Mouse (Mus musculus): Measurements from ENCODE around the gene Lpp. TPM values are rescaled to one million over a fixed set of nuclear protein-coding genes. Genes with fewer than 3 reads are reported as not detected.

The Lpp gene
- polyA plus RNA-seq, 1 experiment from 2014 or later, result 37.9 TPM

- H3K36me3 ChIP-seq, result no peaks in the 10 kb centered on the region
- peaks cover 89% of the 10 kb centered on the region for H3K4me1 ChIP-seq
- H3K27ac ChIP-seq (replicated peaks), result peak overlapping the region; percentile 93
- H3K4me3 ChIP-seq, result peak overlapping the region; percentile 17; the same call in 1 of the 2 replicates
- peak overlapping the region; percentile 78 for H3K9ac ChIP-seq
- H3K4me2 ChIP-seq, result peak overlapping the region; percentile 57
- no peaks in the 10 kb centered on the region for H3K9me3 ChIP-seq
- H3K27me3 ChIP-seq (replicated peaks), result no peaks in the 10 kb centered on the region
- 20% methylated on average over 6 of the region's 6 CpGs for WGBS
- 0 out of 2 replicates have a peak, but pooled peaks have one; percentile 7 for ATAC-seq (ENCODE audit: extremely low read depth, insufficient number of reproducible peaks, low FRiP score, low TSS enrichment)
Observed at GRCm38 (mm10) chr16:24435115-24435553, 41.8 kb downstream of the Lpp start.

- peaks cover 94% of the 10 kb centered on the region for H3K4me1 ChIP-seq
- peaks cover 3% of the 10 kb centered on the region; the same call in 1 of the 2 replicates for H3K36me3 ChIP-seq
- no peak overlapping the region for H3K4me2 ChIP-seq
- WGBS, result 87% methylated on average over 4 of the region's 4 CpGs
- H3K9me3 ChIP-seq, result no peaks in the 10 kb centered on the region
- no peaks in the 10 kb centered on the region for H3K27me3 ChIP-seq (replicated peaks)
- no peak overlapping the region for H3K27ac ChIP-seq (replicated peaks)
- H3K9ac ChIP-seq, result no peak overlapping the region
- no peak for ATAC-seq (ENCODE audit: extremely low read depth, insufficient number of reproducible peaks, low FRiP score, low TSS enrichment)
- H3K4me3 ChIP-seq, result no peak overlapping the region
Observed at GRCm38 (mm10) chr16:24438438-24438837, 45.1 kb downstream of the Lpp start.

GRCm38 (mm10) chr16:24441338-24441737 lies 48.0 kb downstream of the Lpp start:
- 14% methylated on average over 1 of the region's 1 CpGs for WGBS
- H3K9me3 ChIP-seq, result no peaks in the 10 kb centered on the region
- H3K27ac ChIP-seq (replicated peaks), result no peak overlapping the region

GRCm38 (mm10) chr16:24442500-24443122 lies 49.3 kb downstream of the Lpp start:
- H3K27ac ChIP-seq (replicated peaks), result peak overlapping the region; percentile 63

More at GRCm38 (mm10) chr16:24441338-24441737, 48.0 kb downstream of the Lpp start:
- no peak for ATAC-seq (ENCODE audit: extremely low read depth, insufficient number of reproducible peaks, low FRiP score, low TSS enrichment)
- Histone ChIP-seq H3K4me1 (peaks cover 83% of the 10 kb centered on the region), H3K4me2 (no peak overlapping the region), H3K9ac (0 out of 2 replicates have a peak overlapping the region, but pooled peaks have one; percentile 19), H3K4me3 (no peak overlapping the region), H3K27me3 (replicated peaks) (no peaks in the 10 kb centered on the region), H3K36me3 (peaks cover 23% of the 10 kb centered on the region; the same call in 1 of the 2 replicates)

GRCm38 (mm10) chr16:24443123-24443515 lies 49.8 kb downstream of the Lpp start:
- peak overlapping the region; percentile 44; the same call in 1 of the 2 replicates for H3K9ac ChIP-seq
- ATAC-seq (ENCODE audit: extremely low read depth, insufficient number of reproducible peaks, low FRiP score, low TSS enrichment), result no peak
- 56% methylated on average over 7 of the region's 7 CpGs for WGBS

More at GRCm38 (mm10) chr16:24442500-24443122, 49.3 kb downstream of the Lpp start:
- Histone ChIP-seq H3K9ac (peak overlapping the region; percentile 44; the same call in 1 of the 2 replicates), H3K27me3 (replicated peaks) (no peaks in the 10 kb centered on the region), H3K9me3 (no peaks in the 10 kb centered on the region), H3K36me3 (peaks cover 24% of the 10 kb centered on the region), H3K4me3 (no peak overlapping the region), H3K4me2 (no peak overlapping the region), H3K4me1 (peaks cover 79% of the 10 kb centered on the region)
- 53% methylated on average over 5 of the region's 5 CpGs for WGBS
- ATAC-seq (ENCODE audit: extremely low read depth, insufficient number of reproducible peaks, low FRiP score, low TSS enrichment), result no peak

GRCm38 (mm10) chr16:24443555-24443954 lies 50.2 kb downstream of the Lpp start:
- Histone ChIP-seq H3K4me1 (peaks cover 79% of the 10 kb centered on the region), H3K27me3 (replicated peaks) (no peaks in the 10 kb centered on the region), H3K9me3 (no peaks in the 10 kb centered on the region), H3K4me3 (no peak overlapping the region), H3K4me2 (no peak overlapping the region), H3K36me3 (peaks cover 24% of the 10 kb centered on the region), H3K9ac (peak overlapping the region; percentile 44; the same call in 1 of the 2 replicates), H3K27ac (replicated peaks) (peak overlapping the region; percentile 63; the same call in 1 of the 2 replicates)
- ATAC-seq (ENCODE audit: extremely low read depth, insufficient number of reproducible peaks, low FRiP score, low TSS enrichment), result no peak
- 35% methylated on average over 5 of the region's 5 CpGs for WGBS

More at GRCm38 (mm10) chr16:24443123-24443515, 49.8 kb downstream of the Lpp start:
- no peak overlapping the region for H3K4me2 ChIP-seq
- peaks cover 24% of the 10 kb centered on the region for H3K36me3 ChIP-seq
- no peaks in the 10 kb centered on the region for H3K9me3 ChIP-seq
- H3K4me3 ChIP-seq, result no peak overlapping the region
- peaks cover 79% of the 10 kb centered on the region for H3K4me1 ChIP-seq
- peak overlapping the region; percentile 63 for H3K27ac ChIP-seq (replicated peaks)
- no peaks in the 10 kb centered on the region for H3K27me3 ChIP-seq (replicated peaks)

- Histone ChIP-seq H3K4me3 (no peak overlapping the region), H3K9ac (no peak overlapping the region), H3K27me3 (replicated peaks) (no peaks in the 10 kb centered on the region), H3K9me3 (no peaks in the 10 kb centered on the region), H3K27ac (replicated peaks) (no peak overlapping the region), H3K4me1 (peaks cover 79% of the 10 kb centered on the region), H3K4me2 (no peak overlapping the region), H3K36me3 (peaks cover 24% of the 10 kb centered on the region)
- 45% methylated on average over 4 of the region's 4 CpGs for WGBS
- no peak for ATAC-seq (ENCODE audit: extremely low read depth, insufficient number of reproducible peaks, low FRiP score, low TSS enrichment)
Observed at GRCm38 (mm10) chr16:24444818-24445217, 51.5 kb downstream of the Lpp start.

GRCm38 (mm10) chr16:24445473-24445872 lies 52.2 kb downstream of the Lpp start:
- Histone ChIP-seq H3K9me3 (no peaks in the 10 kb centered on the region), H3K9ac (no peak overlapping the region), H3K36me3 (peaks cover 24% of the 10 kb centered on the region), H3K27ac (replicated peaks) (no peak overlapping the region), H3K4me2 (no peak overlapping the region), H3K4me1 (peaks cover 82% of the 10 kb centered on the region), H3K4me3 (no peak overlapping the region), H3K27me3 (replicated peaks) (no peaks in the 10 kb centered on the region)
- 69% methylated on average over 3 of the region's 3 CpGs for WGBS
- no peak for ATAC-seq (ENCODE audit: extremely low read depth, insufficient number of reproducible peaks, low FRiP score, low TSS enrichment)

GRCm38 (mm10) chr16:24446449-24446848 lies 53.1 kb downstream of the Lpp start:
- Histone ChIP-seq H3K4me3 (no peak overlapping the region), H3K9ac (no peak overlapping the region), H3K4me2 (no peak overlapping the region), H3K27me3 (replicated peaks) (no peaks in the 10 kb centered on the region), H3K4me1 (peaks cover 84% of the 10 kb centered on the region), H3K27ac (replicated peaks) (no peak overlapping the region), H3K9me3 (no peaks in the 10 kb centered on the region), H3K36me3 (peaks cover 24% of the 10 kb centered on the region)
- ATAC-seq (ENCODE audit: extremely low read depth, insufficient number of reproducible peaks, low FRiP score, low TSS enrichment), result no peak
- WGBS, result 57% methylated on average over 1 of the region's 1 CpGs

GRCm38 (mm10) chr16:24447666-24448492 lies 54.6 kb downstream of the Lpp start:
- H3K9me3 ChIP-seq, result no peaks in the 10 kb centered on the region
- no peaks in the 10 kb centered on the region for H3K27me3 ChIP-seq (replicated peaks)
- 22% methylated on average over 7 of the region's 7 CpGs for WGBS
- peaks cover 85% of the 10 kb centered on the region for H3K4me1 ChIP-seq
- H3K4me2 ChIP-seq, result no peak overlapping the region
- peaks cover 24% of the 10 kb centered on the region for H3K36me3 ChIP-seq
- H3K27ac ChIP-seq (replicated peaks), result peak overlapping the region; percentile 56
- H3K4me3 ChIP-seq, result no peak overlapping the region
- no peak for ATAC-seq (ENCODE audit: extremely low read depth, insufficient number of reproducible peaks, low FRiP score, low TSS enrichment)
- peak overlapping the region; percentile 33; the same call in 1 of the 2 replicates for H3K9ac ChIP-seq

- H3K27me3 ChIP-seq (replicated peaks), result no peaks in the 10 kb centered on the region
- no peak overlapping the region for H3K4me3 ChIP-seq
- H3K27ac ChIP-seq (replicated peaks), result peak overlapping the region; percentile 56; the same call in 1 of the 2 replicates
- H3K9ac ChIP-seq, result no peak overlapping the region; the same call in 1 of the 2 replicates
- ATAC-seq (ENCODE audit: extremely low read depth, insufficient number of reproducible peaks, low FRiP score, low TSS enrichment), result no peak
- H3K9me3 ChIP-seq, result no peaks in the 10 kb centered on the region
- H3K4me1 ChIP-seq, result peaks cover 85% of the 10 kb centered on the region
- H3K36me3 ChIP-seq, result peaks cover 20% of the 10 kb centered on the region
- 60% methylated on average over 2 of the region's 2 CpGs for WGBS
- H3K4me2 ChIP-seq, result no peak overlapping the region
Observed at GRCm38 (mm10) chr16:24448493-24448845, 55.2 kb downstream of the Lpp start.

Measured in heart, embryonic 13.5 days (tissue).